Mouse (Mus musculus): ENCODE measurements around the gene Trmt10b. TPM values are rescaled to one million over a fixed set of nuclear protein-coding genes. Genes with fewer than 3 reads are reported as not detected.

Gene Trmt10b
- 6.1 TPM for polyA plus RNA-seq (2014; fragmentation: Illumina TruSeq; extraction: RNeasy Lipid Tissue Mini Kit (QIAGEN cat#74804); ENCODE audit: low read depth, low replicate concordance)

DNA sequence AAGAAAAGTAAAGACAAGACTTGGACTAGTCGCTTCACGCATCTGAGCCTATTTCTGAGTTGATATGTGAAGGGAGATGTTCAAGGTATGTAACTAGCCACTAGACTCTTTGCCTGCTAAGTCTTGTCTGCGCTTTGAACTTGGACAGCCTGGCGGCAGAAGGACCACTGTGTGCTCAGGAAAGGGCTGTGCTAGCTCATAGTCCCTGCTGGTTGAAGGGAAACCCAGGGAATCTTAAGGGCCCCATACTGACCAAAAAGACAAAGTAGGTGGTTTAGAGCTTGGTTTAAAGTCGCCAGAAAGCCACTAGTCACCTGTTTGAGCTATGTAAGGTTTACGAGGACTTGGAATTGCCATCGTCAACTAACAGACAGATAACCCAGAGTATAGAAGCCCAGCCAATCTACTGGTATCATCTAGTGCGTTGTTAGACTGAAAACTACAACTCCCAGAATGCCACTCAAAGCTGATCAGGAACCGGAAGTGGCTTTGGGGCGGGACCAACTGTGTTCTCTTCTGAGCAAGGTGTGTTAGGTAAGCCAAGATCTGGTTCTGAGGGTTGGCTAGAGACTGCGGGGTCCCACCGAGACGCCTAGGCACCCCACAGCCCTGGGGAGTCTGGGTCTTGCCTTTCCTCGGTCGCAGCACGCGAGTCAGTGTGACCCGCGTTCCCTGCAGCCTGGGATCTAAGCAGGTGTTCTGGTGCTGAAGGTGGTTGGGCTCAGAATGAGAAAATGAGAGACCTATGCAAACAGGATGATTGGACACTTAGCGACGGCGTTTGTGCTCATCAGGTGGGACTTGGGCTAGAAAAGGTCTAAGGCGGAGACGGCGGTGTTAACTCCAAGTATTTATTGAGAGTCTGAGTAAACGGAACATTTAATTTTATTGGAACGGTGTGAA is at the start of gene Trmt10b:
Gene Trmt10b, plus strand, starts transcription at position 466 of the 903 bp plus-strand sequence.

DNA sequence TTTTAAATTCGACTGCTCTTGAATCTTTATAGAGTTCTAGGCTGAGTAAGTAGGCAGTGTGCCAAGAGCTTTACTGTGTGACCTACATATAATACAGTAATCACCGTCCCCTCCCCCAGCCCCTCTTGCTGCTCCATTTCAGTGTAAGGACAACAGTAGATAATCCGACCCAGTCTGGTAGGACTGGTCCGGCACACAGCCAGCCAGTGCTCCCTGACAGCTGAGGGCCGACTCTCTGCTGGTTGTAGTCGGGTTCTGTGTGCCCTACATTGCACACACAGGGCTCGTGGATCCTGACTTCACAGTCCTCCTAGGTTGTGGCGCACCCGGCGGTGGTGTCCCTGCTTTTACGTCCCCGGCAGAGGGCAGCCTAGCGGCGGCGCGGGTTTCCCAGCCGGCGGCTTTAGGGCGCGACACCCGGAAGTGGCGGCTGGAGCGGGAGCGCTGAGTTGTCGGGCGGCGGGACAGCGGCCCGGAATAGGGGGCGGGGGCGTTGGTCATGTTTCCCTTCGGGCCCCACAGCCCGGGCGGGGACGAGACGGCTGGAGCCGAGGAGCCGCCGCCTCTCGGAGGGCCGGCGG is 44.8 kb downstream of the Trmt10b start, which contains the start of gene Dcaf10:
Gene Dcaf10, plus strand, starts transcription at position 433 of the 581 bp plus-strand sequence.

DNA sequence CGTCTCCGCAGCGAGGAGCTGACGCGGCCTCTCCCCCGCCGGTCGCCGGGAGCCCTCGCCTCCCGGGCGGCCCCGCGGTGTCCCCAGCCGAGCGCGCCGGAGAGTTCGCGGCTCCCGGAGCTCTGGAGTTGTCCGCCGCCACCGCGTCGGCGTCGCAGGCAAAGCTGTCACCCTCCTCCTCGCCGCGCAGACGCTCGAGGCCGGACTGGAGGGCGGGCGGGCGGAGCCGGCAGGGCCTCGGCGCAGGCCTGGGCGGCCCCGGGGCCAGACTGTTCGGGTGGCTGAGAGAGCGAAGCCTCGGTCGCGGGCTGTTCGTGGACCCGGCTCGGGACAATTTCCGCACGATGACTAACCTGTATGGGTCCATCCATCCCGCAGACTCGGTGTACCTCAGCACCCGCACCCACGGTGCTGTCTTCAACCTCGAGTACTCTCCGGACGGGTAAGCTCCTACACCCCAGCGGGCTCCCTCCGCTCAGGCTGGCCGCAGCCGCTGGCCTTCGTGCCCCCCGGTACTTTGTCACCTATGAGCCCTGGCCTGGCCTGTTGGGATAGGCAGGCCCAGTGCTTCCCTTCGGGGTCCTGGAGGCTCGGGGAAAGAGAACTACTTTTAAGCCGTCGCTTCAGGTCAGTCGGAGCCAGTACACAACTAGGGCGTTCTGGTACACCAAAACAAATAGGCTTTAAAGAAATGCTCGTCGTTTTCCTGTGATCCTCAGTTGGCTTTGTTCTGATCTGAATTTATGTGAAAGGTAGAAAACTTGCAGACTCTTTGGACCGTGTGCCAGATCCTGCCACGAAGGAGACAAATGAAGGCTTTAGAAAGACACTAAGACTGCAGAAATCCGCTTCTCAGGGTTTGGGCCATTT is 45.6 kb downstream of the Trmt10b start, which contains the start of gene Exosc3:
Gene Exosc3, minus strand, starts transcription at position 447 of the 870 bp plus-strand sequence.

Other genes starting within 250 kb of the Trmt10b start
- gene Fbxo10, start 212.5 kb upstream of the Trmt10b start, polyA plus RNA-seq (2014; fragmentation: Illumina TruSeq; extraction: RNeasy Lipid Tissue Mini Kit (QIAGEN cat#74804); ENCODE audit: low read depth, low replicate concordance), result 9.7 TPM
- gene Tomm5, start 189.0 kb upstream of the Trmt10b start, polyA plus RNA-seq (2014; fragmentation: Illumina TruSeq; extraction: RNeasy Lipid Tissue Mini Kit (QIAGEN cat#74804); ENCODE audit: low read depth, low replicate concordance), result 258 TPM
- 0.31 TPM for gene Frmpd1, start 112.3 kb upstream of the Trmt10b start, polyA plus RNA-seq (2014; fragmentation: Illumina TruSeq; extraction: RNeasy Lipid Tissue Mini Kit (QIAGEN cat#74804); ENCODE audit: low read depth, low replicate concordance)
- gene Dcaf10, start 45.0 kb downstream of the Trmt10b start, polyA plus RNA-seq (2014; fragmentation: Illumina TruSeq; extraction: RNeasy Lipid Tissue Mini Kit (QIAGEN cat#74804); ENCODE audit: low read depth, low replicate concordance), result 6.6 TPM
- 22.4 TPM for gene Exosc3, start 45.6 kb downstream of the Trmt10b start, polyA plus RNA-seq (2014; fragmentation: Illumina TruSeq; extraction: RNeasy Lipid Tissue Mini Kit (QIAGEN cat#74804); ENCODE audit: low read depth, low replicate concordance)
- 49.9 TPM for gene Slc25a51, start 111.6 kb downstream of the Trmt10b start, polyA plus RNA-seq (2014; fragmentation: Illumina TruSeq; extraction: RNeasy Lipid Tissue Mini Kit (QIAGEN cat#74804); ENCODE audit: low read depth, low replicate concordance)
- 23.7 TPM for gene Shb, start 235.3 kb downstream of the Trmt10b start, polyA plus RNA-seq (2014; fragmentation: Illumina TruSeq; extraction: RNeasy Lipid Tissue Mini Kit (QIAGEN cat#74804); ENCODE audit: low read depth, low replicate concordance)